Mouse (Mus musculus): ENCODE measurements around the gene Cmya5. TPM values are rescaled to one million over a fixed set of nuclear protein-coding genes. Genes with fewer than 3 reads are reported as not detected.

Gene Cmya5
- total RNA-seq, 2 experiments from 2014 or later, result 451 to 467 TPM

- DNase-seq, result peak; percentile 73
These were observed 81.5 kb downstream of the Cmya5 start for GRCm38 (mm10) chr13:93062860-93063636.

DNA sequence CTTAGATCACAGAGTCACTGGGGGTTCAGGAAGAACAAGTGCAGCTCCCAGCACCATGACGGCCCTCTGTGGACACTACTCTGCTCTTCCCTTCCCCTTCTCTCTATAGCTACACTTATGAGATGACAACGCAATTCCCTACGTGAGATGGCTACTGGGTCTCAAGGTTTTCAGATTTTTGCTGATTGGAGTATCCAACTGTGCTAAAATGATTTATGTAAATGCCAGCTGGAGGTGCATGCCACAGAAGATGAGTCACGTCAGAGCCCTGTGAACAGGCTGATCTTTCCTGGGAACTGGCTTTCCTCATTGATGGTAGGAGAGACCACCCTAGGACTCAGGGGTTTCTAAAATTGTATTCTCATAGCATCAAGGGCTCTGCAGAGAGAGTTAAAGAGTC lies 83.2 kb downstream of the Cmya5 start:
- no peak for DNase-seq

DNA sequence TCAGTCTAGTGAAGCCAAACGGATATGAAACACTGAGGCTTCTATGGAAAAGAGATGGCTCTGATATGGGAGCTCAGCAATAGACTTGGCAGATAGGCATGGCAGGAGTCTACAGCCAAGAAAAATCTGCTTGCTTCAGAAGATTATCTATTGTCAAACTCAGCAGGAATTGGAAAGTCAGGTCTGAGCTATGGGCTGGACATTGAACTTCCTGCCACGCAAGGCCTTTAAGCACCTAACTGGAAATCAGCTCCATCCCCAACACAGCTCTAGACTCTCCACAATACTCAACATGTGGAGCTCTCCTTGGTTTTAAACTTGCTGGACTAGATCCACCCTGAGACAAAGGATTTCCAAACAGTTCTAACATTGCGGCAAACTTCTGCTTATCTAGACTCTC lies 84.1 kb downstream of the Cmya5 start:
- no peak for DNase-seq

- no peak for DNase-seq
These were observed 85.9 kb downstream of the Cmya5 start for GRCm38 (mm10) chr13:93058551-93059011.

DNA sequence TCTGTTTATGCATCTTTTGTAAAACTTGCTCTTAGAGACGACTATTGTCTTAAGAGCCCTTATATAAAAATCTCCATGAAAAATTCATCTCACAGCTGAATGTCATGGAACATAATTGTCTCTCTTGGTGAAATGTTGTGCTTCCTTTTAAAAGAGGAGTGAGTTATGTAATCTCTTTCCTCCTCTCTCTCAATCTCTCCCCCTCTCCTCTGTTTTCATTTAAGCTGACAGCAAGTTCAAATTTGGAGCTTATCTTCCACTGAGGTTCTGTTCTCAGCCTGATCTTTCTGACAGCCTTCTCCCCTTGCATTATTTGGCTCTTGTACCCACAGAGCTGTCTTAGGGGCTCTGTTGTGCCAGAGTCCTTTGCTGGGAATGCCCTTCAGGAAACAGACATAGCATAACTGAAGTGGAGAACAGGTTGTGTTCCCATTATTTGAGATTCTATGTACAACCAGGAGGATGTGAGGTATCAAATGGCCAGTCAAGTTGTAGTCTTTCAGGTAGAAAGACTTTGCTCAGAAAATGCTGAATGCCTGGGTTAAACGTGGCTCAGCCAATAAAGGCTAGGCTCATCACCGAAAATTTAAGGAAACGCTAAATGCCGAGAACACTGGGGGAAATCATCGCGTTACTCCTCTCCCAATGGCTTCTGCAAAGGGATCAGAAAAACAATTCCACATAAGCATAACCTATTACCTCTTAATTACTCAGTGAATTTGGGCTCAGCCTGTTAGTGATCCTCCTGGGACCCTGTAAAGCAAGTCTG lies 86.8 kb downstream of the Cmya5 start:
- no peak for DNase-seq

GRCm38 (mm10) chr13:93056091-93056490 lies 88.4 kb downstream of the Cmya5 start:
- DNase-seq, result no peak

- DNase-seq, result peak; percentile 20
These were observed 93.0 kb downstream of the Cmya5 start for GRCm38 (mm10) chr13:93051483-93051882.

DNA sequence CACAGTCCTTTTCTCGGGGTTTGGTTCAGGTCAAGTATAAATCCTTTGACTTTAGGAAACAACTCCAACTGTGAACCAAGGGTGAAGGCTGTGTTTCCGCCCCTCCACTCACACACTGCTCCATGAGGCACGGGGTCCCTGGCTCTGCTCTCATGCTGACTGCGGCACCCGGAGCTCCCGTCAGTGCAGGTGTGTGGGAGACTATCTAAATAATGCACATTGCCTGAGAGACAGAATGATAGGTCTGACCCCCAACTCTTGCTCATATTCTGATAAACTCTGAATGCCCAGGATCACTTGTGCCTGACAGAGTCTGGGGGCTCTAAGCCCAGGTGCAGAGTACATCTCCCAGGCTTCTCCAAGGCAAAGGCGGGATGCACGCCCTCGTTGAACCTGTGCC lies 103.5 kb downstream of the Cmya5 start:
- DNase-seq, result no peak

- DNase-seq, result no peak
These were observed 108.3 kb downstream of the Cmya5 start for GRCm38 (mm10) chr13:93036218-93036617.

DNA sequence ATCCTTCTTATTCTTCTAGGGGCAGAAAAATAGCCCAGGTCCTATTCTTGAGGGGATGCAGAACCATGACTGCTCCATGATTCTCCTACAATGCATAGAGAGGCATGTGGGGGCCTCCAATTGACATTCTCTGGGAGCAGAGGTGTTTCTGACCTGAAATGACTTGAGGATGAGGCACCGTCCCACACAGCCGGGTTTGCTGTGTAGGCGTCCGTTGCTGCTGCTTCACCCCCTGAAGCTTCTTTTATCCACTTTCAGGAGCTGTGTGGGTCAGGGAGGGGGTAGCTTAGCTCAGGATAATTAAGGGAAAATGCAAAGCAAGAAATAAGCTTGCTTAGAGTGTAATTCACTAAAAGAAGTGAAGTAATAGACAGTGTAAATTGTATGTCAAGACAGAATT lies 115.2 kb downstream of the Cmya5 start:
- no peak for DNase-seq

DNA sequence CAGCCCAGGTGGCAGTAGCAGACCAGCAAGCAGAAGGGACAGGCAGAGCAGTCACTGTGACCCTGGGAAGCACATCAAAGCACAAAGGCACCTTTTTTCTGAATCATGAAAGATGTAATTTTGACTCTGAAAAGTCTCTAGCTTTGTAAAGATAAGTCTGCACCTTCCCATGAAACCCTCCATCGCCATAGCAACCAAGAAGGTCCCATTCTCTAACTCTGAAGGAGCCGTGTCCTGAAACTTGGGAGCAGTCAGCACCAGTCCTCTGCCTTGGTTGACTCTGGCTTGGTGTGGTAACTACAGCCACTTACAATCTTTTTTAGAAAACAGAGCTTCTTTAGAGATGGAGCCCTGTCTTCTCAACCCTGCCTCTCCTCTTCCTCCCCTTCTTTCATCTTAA lies 119.7 kb downstream of the Cmya5 start:
- no peak for DNase-seq

DNA sequence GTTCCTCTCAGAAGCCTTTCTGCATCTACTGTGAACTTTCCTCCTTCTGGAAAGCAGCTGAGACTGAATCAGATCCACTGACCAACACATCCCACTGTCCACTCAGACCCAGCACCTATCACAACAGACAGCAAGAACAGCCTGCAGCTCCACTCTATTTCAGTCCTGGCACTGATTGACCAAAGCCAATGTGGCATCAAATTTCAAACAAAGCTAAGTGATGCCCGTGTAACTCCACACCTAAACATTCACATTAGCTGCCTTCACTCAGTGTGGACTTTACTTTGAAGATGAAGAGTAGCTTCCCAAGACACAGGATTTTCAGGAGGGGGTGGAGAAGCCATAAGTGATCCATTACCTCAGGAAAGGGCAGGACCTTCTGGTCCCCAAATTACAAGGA lies 122.4 kb downstream of the Cmya5 start:
- DNase-seq, result no peak

- DNase-seq, result peak; percentile 49
These were observed 131.6 kb downstream of the Cmya5 start for GRCm38 (mm10) chr13:93012952-93013351.

DNA sequence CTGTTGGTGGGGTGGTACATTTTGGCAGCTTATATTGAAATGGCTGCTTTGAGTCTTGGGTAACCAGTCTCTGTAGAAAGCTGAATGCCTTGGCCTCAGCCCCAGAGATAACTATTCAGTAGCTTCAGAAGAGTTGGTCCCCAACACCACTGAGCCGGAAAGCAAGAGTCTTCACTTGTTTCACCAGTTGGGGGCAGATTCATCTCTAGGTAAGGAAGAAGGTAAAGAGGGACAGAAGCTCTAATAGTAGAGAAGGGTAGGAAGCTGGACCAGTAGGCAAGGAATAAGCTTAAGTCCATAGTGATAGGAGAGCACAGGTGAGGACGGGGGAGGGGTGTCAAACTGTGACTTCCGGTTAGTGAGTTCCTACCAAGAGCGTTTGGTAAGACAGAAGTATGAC lies 133.2 kb downstream of the Cmya5 start:
- no peak for DNase-seq

GRCm38 (mm10) chr13:93010524-93010923 lies 134.0 kb downstream of the Cmya5 start:
- DNase-seq, result no peak

DNA sequence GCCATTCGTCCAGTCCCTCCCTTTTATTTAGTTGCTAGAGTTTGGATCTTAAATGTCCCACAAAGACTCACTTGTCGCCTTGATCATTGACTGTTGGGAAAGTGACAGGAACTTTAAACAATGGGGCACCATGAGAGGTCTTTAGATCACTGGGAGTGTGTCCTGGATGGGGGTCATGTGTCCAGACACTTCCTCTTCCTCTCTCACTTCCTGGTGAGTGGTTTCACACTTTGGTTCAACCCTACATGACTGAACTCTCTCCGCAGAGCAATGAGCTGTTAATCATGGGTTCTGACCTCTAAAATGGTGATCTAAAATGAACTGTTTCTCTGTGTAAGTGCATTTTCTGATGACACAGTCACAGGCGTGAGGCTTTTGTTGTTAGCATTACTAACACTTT lies 137.4 kb downstream of the Cmya5 start:
- no peak for DNase-seq

DNA sequence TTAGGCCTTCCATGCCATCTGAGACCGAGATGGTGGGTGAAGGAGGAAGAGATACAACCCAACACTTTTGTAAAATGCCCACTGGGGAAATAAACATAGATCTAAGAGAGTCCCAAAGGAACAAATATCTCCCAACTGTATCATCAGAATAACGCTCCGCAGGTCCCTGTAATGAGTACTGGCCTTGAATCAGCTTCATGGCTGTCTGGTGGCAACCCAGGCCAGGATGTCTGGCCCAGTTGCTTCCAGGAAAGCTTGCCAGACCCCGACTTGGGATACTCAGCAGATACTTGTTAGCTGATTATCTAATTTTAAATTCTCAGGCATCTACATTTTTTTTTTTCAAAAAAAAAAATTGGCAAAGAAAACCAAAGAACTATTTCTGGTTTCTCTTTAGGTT lies 138.2 kb downstream of the Cmya5 start:
- no peak for DNase-seq

DNA sequence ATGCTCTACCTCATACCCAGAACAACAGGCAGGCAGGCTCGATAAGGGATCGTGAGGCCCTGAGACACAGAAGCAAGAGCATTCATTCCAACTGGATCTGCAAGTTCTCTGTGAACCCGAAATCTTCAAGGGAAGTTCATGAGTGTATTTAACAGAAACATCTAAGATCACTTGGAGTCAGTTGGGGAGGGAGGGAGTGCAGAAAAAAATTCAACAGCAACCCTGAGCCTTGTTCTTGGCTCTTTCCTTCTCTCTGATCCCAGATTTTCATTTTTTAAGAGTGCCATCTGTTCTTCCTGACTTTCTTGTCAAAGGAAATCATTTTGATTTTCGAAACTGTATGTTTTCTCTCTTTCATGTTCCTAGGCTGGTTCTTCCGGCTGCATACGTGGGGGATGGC lies 140.5 kb downstream of the Cmya5 start:
- no peak for DNase-seq

- DNase-seq, result no peak
These were observed 142.1 kb downstream of the Cmya5 start for GRCm38 (mm10) chr13:93002456-93002855.

- DNase-seq, result no peak
These were observed 143.7 kb downstream of the Cmya5 start for GRCm38 (mm10) chr13:93000640-93001351.

DNA sequence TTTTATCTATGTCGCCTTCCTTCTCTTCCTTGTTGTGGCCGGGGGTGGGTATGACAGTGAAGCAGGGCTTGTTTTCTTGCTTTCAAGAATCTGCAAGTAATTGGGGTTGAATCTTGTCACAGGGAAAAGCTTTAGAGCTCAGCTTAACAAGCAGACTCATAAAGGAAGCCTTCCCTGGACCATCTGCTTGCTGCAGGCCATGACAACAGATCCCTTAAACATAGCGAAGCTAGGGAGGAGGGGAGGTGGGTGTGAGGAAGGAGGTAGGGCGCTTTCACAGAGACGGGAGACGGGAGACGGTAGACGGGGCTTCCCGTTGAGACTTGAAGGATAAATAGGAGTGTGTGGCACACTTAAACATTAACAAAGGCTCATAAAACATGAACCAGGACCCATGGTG lies 144.7 kb downstream of the Cmya5 start:
- DNase-seq, result no peak

GRCm38 (mm10) chr13:92994743-92995142 lies 149.8 kb downstream of the Cmya5 start:
- DNase-seq, result no peak

- no peak for DNase-seq
These were observed 151.7 kb downstream of the Cmya5 start for GRCm38 (mm10) chr13:92992823-92993222.

Data from gastrocnemius, postnatal 10 days (tissue).